Mouse (Mus musculus): ENCODE data around the gene Opa3. TPM values are rescaled to one million over a fixed set of nuclear protein-coding genes. Genes with fewer than 3 reads are reported as not detected.

Opa3 gene
- total RNA-seq, 2 experiments from 2014 or later: 41.3 to 47.1 TPM

GRCm38 (mm10) chr7:19245083-19245482 is 16.9 kb downstream of the Opa3 start:
- DNase-seq (ENCODE audit: low spot score): no peak

- DNase-seq (ENCODE audit: low spot score): no peak
Measured at GRCm38 (mm10) chr7:19246855-19247254, 18.7 kb downstream of the Opa3 start.

- DNase-seq (ENCODE audit: low spot score): no peak
Measured at GRCm38 (mm10) chr7:19247511-19247910, 19.4 kb downstream of the Opa3 start.

GRCm38 (mm10) chr7:19252078-19252477 is 23.9 kb downstream of the Opa3 start:
- DNase-seq (ENCODE audit: low spot score): no peak

GRCm38 (mm10) chr7:19253437-19253836 is 25.3 kb downstream of the Opa3 start:
- DNase-seq (ENCODE audit: low spot score): no peak

GRCm38 (mm10) chr7:19255395-19255794 is 27.3 kb downstream of the Opa3 start:
- no peak for DNase-seq (ENCODE audit: low spot score)

- no peak for DNase-seq (ENCODE audit: low spot score)
Measured at GRCm38 (mm10) chr7:19256567-19256966, 28.4 kb downstream of the Opa3 start.

GRCm38 (mm10) chr7:19257390-19258022 is 29.4 kb downstream of the Opa3 start:
- peak; percentile 59 for DNase-seq (ENCODE audit: low spot score)

GRCm38 (mm10) chr7:19258336-19258735 is 30.2 kb downstream of the Opa3 start:
- peak; percentile 64 for DNase-seq (ENCODE audit: low spot score)

GRCm38 (mm10) chr7:19265147-19265546 is 37.0 kb downstream of the Opa3 start:
- no peak for DNase-seq (ENCODE audit: low spot score)

- no peak for DNase-seq (ENCODE audit: low spot score)
Measured at GRCm38 (mm10) chr7:19265928-19266822, 38.0 kb downstream of the Opa3 start.

GRCm38 (mm10) chr7:19267051-19267450 is 38.9 kb downstream of the Opa3 start:
- DNase-seq (ENCODE audit: low spot score): no peak

GRCm38 (mm10) chr7:19268993-19269681 is 41.0 kb downstream of the Opa3 start:
- DNase-seq (ENCODE audit: low spot score): no peak

GRCm38 (mm10) chr7:19269721-19270441 is 41.7 kb downstream of the Opa3 start:
- peak; percentile 54 for DNase-seq (ENCODE audit: low spot score)

- DNase-seq (ENCODE audit: low spot score): no peak
Measured at GRCm38 (mm10) chr7:19270509-19271237, 42.5 kb downstream of the Opa3 start.

- peak; percentile 86 for DNase-seq (ENCODE audit: low spot score)
Measured at GRCm38 (mm10) chr7:19271238-19272172, 43.4 kb downstream of the Opa3 start, which contains the start of gene Vasp. TSS of gene Vasp (minus strand) at chr7:19271817.

GRCm38 (mm10) chr7:19272173-19272764 is 44.1 kb downstream of the Opa3 start:
- peak; percentile 58 for DNase-seq (ENCODE audit: low spot score)

- no peak for DNase-seq (ENCODE audit: low spot score)
Measured at GRCm38 (mm10) chr7:19276253-19276652, 48.1 kb downstream of the Opa3 start.

- DNase-seq (ENCODE audit: low spot score): no peak
Measured at GRCm38 (mm10) chr7:19279052-19279451, 50.9 kb downstream of the Opa3 start.

Data from gastrocnemius, adult 18-20 months (tissue).